Mouse (Mus musculus): Measurements from ENCODE around the gene Ppat. TPM values are rescaled to one million over a fixed set of nuclear protein-coding genes. Genes with fewer than 3 reads are reported as not detected.

Ppat gene
- total RNA-seq, 2 experiments from 2014 or later = 15.9 to 17.7 TPM

- no peak for DNase-seq (ENCODE audit: low spot score in 2 of 2)
Measured at GRCm38 (mm10) chr5:76892608-76893007, 58.8 kb downstream of the Ppat start.

GRCm38 (mm10) chr5:76887011-76887410, 64.4 kb downstream of the Ppat start:
- no peak for DNase-seq (ENCODE audit: low spot score in 2 of 2)

GRCm38 (mm10) chr5:76884107-76884506, 67.3 kb downstream of the Ppat start:
- no peak for DNase-seq (ENCODE audit: low spot score in 2 of 2)

- DNase-seq (ENCODE audit: low spot score in 2 of 2) = no peak
Measured at GRCm38 (mm10) chr5:76876106-76876758, 75.1 kb downstream of the Ppat start.

- no peak for DNase-seq (ENCODE audit: low spot score in 2 of 2)
Measured at GRCm38 (mm10) chr5:76869553-76869952, 81.8 kb downstream of the Ppat start.

GRCm38 (mm10) chr5:76868693-76869286, 82.6 kb downstream of the Ppat start:
- DNase-seq (ENCODE audit: low spot score in 2 of 2) = peak in 1 of 2 experiments; percentile 44

- no peak for DNase-seq (ENCODE audit: low spot score in 2 of 2)
Measured at GRCm38 (mm10) chr5:76866819-76867218, 84.6 kb downstream of the Ppat start.

Other genes with a start within 250 kb of the Ppat start
- 10 to 100 TPM; 21.7 to 24.5 TPM for gene Aasdh, start 46.1 kb downstream of the Ppat start, total RNA-seq (2021)
- gene Paics, start 271 bp downstream of the Ppat start, total RNA-seq (2021) = 100 to 1,000 TPM; 101 to 102 TPM
- 100 to 1,000 TPM; 117 to 124 TPM for gene Srp72, start 23.1 kb upstream of the Ppat start, total RNA-seq (2021)
- not detected for gene Arl9, start 52.5 kb upstream of the Ppat start, total RNA-seq (2021)
- 1 to 10 TPM; 2.4 to 3.2 TPM for gene Thegl, start 64.4 kb upstream of the Ppat start, total RNA-seq (2021)
- 10 to 100 TPM; 76.6 to 77.1 TPM for gene Hopx, start 163.5 kb upstream of the Ppat start, total RNA-seq (2021)

All from layer of hippocampus, postnatal 10 days (tissue).